Comparison of ENCODE assay signal across 8 mouse cellular contexts in the genomic region with DNA sequence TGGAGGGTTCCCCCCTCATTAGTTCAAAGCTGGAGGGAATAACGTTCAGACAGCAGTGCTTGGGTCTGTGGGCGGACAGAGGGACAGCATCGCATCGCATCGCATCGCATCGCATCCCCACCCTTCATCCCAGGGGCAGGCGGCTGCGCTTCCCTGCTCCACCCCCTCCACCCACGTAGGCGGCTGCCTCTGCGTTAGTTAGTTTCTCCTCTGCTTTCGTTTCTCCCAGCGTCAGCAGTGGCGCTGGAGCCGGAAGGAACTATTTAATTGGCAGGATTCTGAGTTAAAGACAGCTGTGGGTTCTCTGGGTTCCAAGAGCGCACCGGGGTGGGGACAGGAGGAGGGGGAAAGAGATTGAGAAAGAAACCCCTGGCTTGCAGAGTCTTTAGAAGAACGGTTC.
A peak's percentile ranks its signal among the peaks of the same experiment; 100 is the strongest.
DNase-seq lines count a peak whose midpoint lies in the region; ATAC-seq lines count a peak whose summit lies in the region.

No protein-coding gene starts in this region.

- H3K9ac ChIP-seq in forebrain, embryonic 16.5 days (replicated peaks; ENCODE audit: low read depth, low read length): peak overlapping the region; percentile 45
- peak overlapping the region; percentile 46; the same call in 1 of the 2 replicates for H3K9ac ChIP-seq in midbrain, embryonic 12.5 days (replicated peaks)

- no peaks in the 10 kb centered on the region for H3K9me3 ChIP-seq in forebrain, embryonic 16.5 days (ENCODE audit: control insufficient read depth, low read length)
- H3K9me3 ChIP-seq in midbrain, embryonic 12.5 days: no peaks in the 10 kb centered on the region

- under 1% methylated on average over 19 of the region's 19 CpGs for WGBS in forebrain, embryonic 16.5 days
- under 1% methylated on average over 15 of the region's 19 CpGs for WGBS in midbrain, embryonic 12.5 days

- H3K27ac ChIP-seq in forebrain, embryonic 16.5 days (ENCODE audit: low read length): no peak overlapping the region
- H3K27ac ChIP-seq in midbrain, embryonic 12.5 days (replicated peaks): no peak overlapping the region

- H3K4me1 ChIP-seq in forebrain, embryonic 16.5 days (replicated peaks; ENCODE audit: control insufficient read depth, insufficient read depth, low read length): peaks cover 30% of the 10 kb centered on the region
- peaks cover 23% of the 10 kb centered on the region for H3K4me1 ChIP-seq in midbrain, embryonic 12.5 days

- H3K4me3 ChIP-seq in forebrain, embryonic 16.5 days (replicated peaks; ENCODE audit: low read length): peak overlapping the region; percentile 31
- H3K4me3 ChIP-seq in midbrain, embryonic 12.5 days: peak overlapping the region; percentile 27

- peak overlapping the region; percentile 55 for H3K4me2 ChIP-seq in forebrain, embryonic 16.5 days (ENCODE audit: low read length)
- H3K4me2 ChIP-seq in midbrain, embryonic 12.5 days (replicated peaks): peak overlapping the region; percentile 49

- H3K27me3 ChIP-seq in forebrain, embryonic 16.5 days (replicated peaks; ENCODE audit: control insufficient read depth, insufficient read depth, low read length): peaks cover 14% of the 10 kb centered on the region
- H3K27me3 ChIP-seq in midbrain, embryonic 12.5 days: peaks cover 47% of the 10 kb centered on the region

- peak; percentile 62 for ATAC-seq in forebrain, embryonic 16.5 days
- no peak for ATAC-seq in midbrain, embryonic 12.5 days (ENCODE audit: low FRiP score, low read depth)

- DNase-seq in left cerebral cortex, adult 18-20 months (ENCODE audit: low spot score in 2 of 2): peak; percentile 73 to 75
- no peak for DNase-seq in left cerebral cortex, adult 8-10 months (ENCODE audit: low spot score in 2 of 2)
- peak; percentile 51 to 65 for DNase-seq in heart, postnatal 36 days
- peak; percentile 43 to 73 for DNase-seq in layer of hippocampus, adult 18-20 months (ENCODE audit: low spot score in 2 of 2)
- DNase-seq in spleen, adult 12 weeks (ENCODE audit: low spot score): no peak
- DNase-seq in thymus, postnatal 0 days (ENCODE audit: low spot score): no peak

- no peaks in the 10 kb centered on the region for H3K36me3 ChIP-seq in forebrain, embryonic 16.5 days (ENCODE audit: control insufficient read depth, insufficient read depth)
- H3K36me3 ChIP-seq in midbrain, embryonic 12.5 days: no peaks in the 10 kb centered on the region

- intact Hi-C loops in heart, postnatal 36 days (cut with DNase I): no loop called here

Comparison
In these comparisons a context has a peak if more than half of its experiments do, and no peak if none do; other contexts are left out.
1. DNase-seq: peak in left cerebral cortex, adult 18-20 months (2 of 2), heart, postnatal 36 days (2 of 2) and layer of hippocampus, adult 18-20 months (2 of 2); none in left cerebral cortex, adult 8-10 months (0 of 2), spleen, adult 12 weeks (single experiment) and thymus, postnatal 0 days (single experiment).